Mouse (Mus musculus): Measurements from ENCODE around the gene Ddr2. TPM values are rescaled to one million over a fixed set of nuclear protein-coding genes. Genes with fewer than 3 reads are reported as not detected.

Gene Ddr2
- polyA plus RNA-seq, 1 experiment from 2014 or later: 23.5 TPM

Other genes with a start within 250 kb of the Ddr2 start
- gene Ccdc190, start 182.1 kb downstream of the Ddr2 start, polyA plus RNA-seq (2014; fragmentation: Nextera tagmentation; extraction: Ambion mirVana): 0.55 and 0.63 TPM in 2 replicates
- gene Hsd17b7, start 141.5 kb downstream of the Ddr2 start, polyA plus RNA-seq (2014; fragmentation: Nextera tagmentation; extraction: Ambion mirVana): 20.8 and 20.9 TPM in 2 replicates
- 59.2 and 65.7 TPM in 2 replicates for gene Uap1, start 64.2 kb upstream of the Ddr2 start, polyA plus RNA-seq (2014; fragmentation: Nextera tagmentation; extraction: Ambion mirVana)
- 16.7 TPM in 2 replicates for gene Uhmk1, start 104.6 kb upstream of the Ddr2 start, polyA plus RNA-seq (2014; fragmentation: Nextera tagmentation; extraction: Ambion mirVana)
- gene Sh2d1b2, start 122.0 kb upstream of the Ddr2 start, polyA plus RNA-seq (2014; fragmentation: Nextera tagmentation; extraction: Ambion mirVana): 0.07 TPM in 1 of 2 replicates, not detected in the other
- not detected in 2 replicates for gene Sh2d1b1, start 166.6 kb upstream of the Ddr2 start, polyA plus RNA-seq (2014; fragmentation: Nextera tagmentation; extraction: Ambion mirVana)
- gene Gm7694, start 195.6 kb upstream of the Ddr2 start, polyA plus RNA-seq (2014; fragmentation: Nextera tagmentation; extraction: Ambion mirVana): 4.5 and 6.6 TPM in 2 replicates
- gene Spata46, start 198.0 kb upstream of the Ddr2 start, polyA plus RNA-seq (2014; fragmentation: Nextera tagmentation; extraction: Ambion mirVana): 1.6 and 3.2 TPM in 2 replicates